Mouse (Mus musculus) ES-E14 (cell line): ENCODE results near the gene Hmga1. TPM values are rescaled to one million over a fixed set of nuclear protein-coding genes. Genes with fewer than 3 reads are reported as not detected.
A peak's percentile ranks its signal among the peaks of the same experiment; 100 is the strongest.

ENCODE experiments used
- DNase-seq: peaks from one replicate; pipeline ENCODE4 v3.0.0-alpha.2; 2013; ENCODE audit warnings: low read depth, low spot score
- H3K27ac ChIP-seq: 2 replicates; pipeline ENCODE4 v1.5.1; 2012; ENCODE audit warnings: low read depth, mild to moderate bottlenecking, low read length, moderate library complexity, mixed read lengths; ENCODE audit not compliant: poor library complexity, insufficient read depth, severe bottlenecking
- H3K36me3 ChIP-seq: 2 replicates; pipeline ENCODE4 v1.6.1; 2012; ENCODE audit warnings: mild to moderate bottlenecking, low read length, moderate library complexity, mixed read lengths; ENCODE audit not compliant: control insufficient read depth, poor library complexity, insufficient read depth, severe bottlenecking
- H3K4me1 ChIP-seq, 2 experiments: fragments of 150-350 bp in 1 of 2; sonication (generic) in 1 of 2; 2 replicates each; pipeline ENCODE4 v1.6.1; 2012; ENCODE audit warnings: low read length in 2 of 2, mild to moderate bottlenecking in 1 of 2, mixed read lengths in 1 of 2; ENCODE audit not compliant: control insufficient read depth in 2 of 2, insufficient read depth in 2 of 2, poor library complexity in 1 of 2
- H3K4me3 ChIP-seq, 2 experiments: fragments of 150-350 bp in 1 of 2; sonication (generic) in 1 of 2; 2 replicates each; pipeline ENCODE4 v1.5.1; 2012; ENCODE audit warnings: low read length in 2 of 2, low read depth in 1 of 2, mild to moderate bottlenecking in 1 of 2, mixed read lengths in 1 of 2; ENCODE audit not compliant: insufficient read depth in 1 of 2, poor library complexity in 1 of 2, severe bottlenecking in 1 of 2
- H3K9ac ChIP-seq: 2 replicates; pipeline ENCODE4 v1.6.1; 2012; ENCODE audit warnings: low read depth, mild to moderate bottlenecking, low read length, mixed read lengths; ENCODE audit not compliant: poor library complexity, insufficient read depth, severe bottlenecking
- H3K9me3 ChIP-seq: fragments of 150-350 bp; sonication (generic); 2 replicates; pipeline ENCODE4 v1.6.1; 2012; ENCODE audit warnings: low read depth, mild to moderate bottlenecking, low read length; ENCODE audit not compliant: control insufficient read depth, insufficient read depth
- CHD2 ChIP-seq: IDR thresholded peaks from 2 replicates; pipeline ENCODE4 v1.6.1; 2014; ENCODE audit warnings: mild to moderate bottlenecking, low read depth, low read length, inconsistent platforms
- HCFC1 ChIP-seq: IDR thresholded peaks from 2 replicates; pipeline ENCODE4 v1.6.1; 2012; ENCODE audit warnings: low read length, inconsistent platforms, borderline replicate concordance; ENCODE audit not compliant: insufficient read depth
- MAFK ChIP-seq: IDR thresholded peaks from 2 replicates; pipeline ENCODE4 v1.6.1; 2014; ENCODE audit warnings: mild to moderate bottlenecking, low read depth, low read length, inconsistent platforms; ENCODE audit not compliant: insufficient read depth
- ZC3H11A ChIP-seq: IDR thresholded peaks from 2 replicates; pipeline ENCODE4 v1.6.1; 2012; ENCODE audit warnings: low read depth, mild to moderate bottlenecking, inconsistent platforms, low read length, borderline replicate concordance
- ZNF384 ChIP-seq: IDR thresholded peaks from 2 replicates; pipeline ENCODE4 v1.6.1; 2012; ENCODE audit warnings: low read depth, low read length, inconsistent platforms
- in situ Hi-C, 2 experiments: fragments of 600-800 bp; cut with MboI; formaldehyde crosslinking; loops; one replicate each; pipeline ENCODE4 v1.15.1; 2025; ENCODE audit warnings: low sequenced_read_pairs in 2 of 2, inconsistent platforms in 1 of 2; ENCODE audit not compliant: unreplicated experiment in 2 of 2
- total RNA-seq: library from RNA; depleted of rRNA; stranded (reverse); fragments of 300-350 nt; gene quantifications from 2 replicates; pipeline ENCODE4 v1.2.3, GENCODE M21; 2012

Hmga1 gene
- total RNA-seq, 1 experiment: 175 TPM

GRCm38 (mm10) chr17:27592565-27592910 lies 36.2 kb downstream of the Hmga1 start:
- no peak overlapping the region for H3K27ac ChIP-seq
- no peak overlapping the region for H3K4me3 ChIP-seq
- H3K4me1 ChIP-seq: peaks cover 0 to 13% of the 10 kb centered on the region in 2 experiments; a peak in 2 of 4 replicates
- peaks cover 17% of the 10 kb centered on the region; the same call in 1 of the 2 replicates for H3K36me3 ChIP-seq
- in situ Hi-C loops: no loop called here
- TF ChIP-seq ZC3H11A (no peak), CHD2 (no peak), ZNF384 (no peak), HCFC1 (no peak), MAFK (no peak)
- H3K9ac ChIP-seq: no peak overlapping the region
- DNase-seq: no peak
- H3K9me3 ChIP-seq: no peaks in the 10 kb centered on the region

DNA sequence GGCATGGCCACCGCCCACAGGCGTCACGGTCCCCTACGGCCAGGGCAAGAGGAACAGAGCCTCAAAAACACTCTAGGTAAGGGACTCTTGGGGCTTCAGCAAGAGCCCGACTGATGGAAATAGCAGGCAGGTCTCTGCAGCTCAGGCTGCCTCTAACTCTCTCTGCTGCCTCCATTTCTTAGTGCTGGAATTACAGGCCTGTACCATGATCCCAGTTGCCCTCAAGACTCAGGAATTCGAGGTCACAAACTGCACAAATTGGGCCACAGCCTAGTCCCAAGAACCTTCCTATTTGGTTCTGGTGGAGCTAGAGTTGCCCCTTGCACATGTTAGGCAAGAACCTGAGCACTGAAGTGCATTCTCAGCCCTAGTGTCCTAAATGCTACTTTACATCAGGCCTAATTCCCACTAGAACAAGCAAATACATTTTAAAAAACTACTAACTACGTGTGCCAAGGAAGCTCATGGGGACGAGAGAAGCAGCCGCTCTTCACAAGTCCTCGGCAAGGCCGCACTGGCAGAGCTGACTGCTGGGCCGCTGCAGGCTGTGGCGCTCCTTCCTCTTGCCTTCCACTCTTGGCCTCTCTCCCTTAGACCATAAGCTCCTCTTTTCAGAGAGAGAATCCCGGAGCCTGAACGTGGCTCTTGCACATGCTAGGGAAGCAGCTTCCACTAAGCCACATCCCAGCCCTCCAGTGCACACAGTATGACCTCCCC lies 39.5 kb downstream of the Hmga1 start:
- Histone ChIP-seq H3K4me1 (peaks cover 0 to 13% of the 10 kb centered on the region in 2 experiments; a peak in 2 of 4 replicates), H3K36me3 (peaks cover 16% of the 10 kb centered on the region; the same call in 1 of the 2 replicates), H3K9ac (no peak overlapping the region), H3K9me3 (no peaks in the 10 kb centered on the region), H3K27ac (no peak overlapping the region), H3K4me3 (no peak overlapping the region)
- no peak for TF ChIP-seq HCFC1
- no peak for TF ChIP-seq ZNF384
- no peak for TF ChIP-seq ZC3H11A
- no peak for TF ChIP-seq CHD2
- TF ChIP-seq MAFK: no peak
- DNase-seq: no peak
- in situ Hi-C loops: no loop called here

DNA sequence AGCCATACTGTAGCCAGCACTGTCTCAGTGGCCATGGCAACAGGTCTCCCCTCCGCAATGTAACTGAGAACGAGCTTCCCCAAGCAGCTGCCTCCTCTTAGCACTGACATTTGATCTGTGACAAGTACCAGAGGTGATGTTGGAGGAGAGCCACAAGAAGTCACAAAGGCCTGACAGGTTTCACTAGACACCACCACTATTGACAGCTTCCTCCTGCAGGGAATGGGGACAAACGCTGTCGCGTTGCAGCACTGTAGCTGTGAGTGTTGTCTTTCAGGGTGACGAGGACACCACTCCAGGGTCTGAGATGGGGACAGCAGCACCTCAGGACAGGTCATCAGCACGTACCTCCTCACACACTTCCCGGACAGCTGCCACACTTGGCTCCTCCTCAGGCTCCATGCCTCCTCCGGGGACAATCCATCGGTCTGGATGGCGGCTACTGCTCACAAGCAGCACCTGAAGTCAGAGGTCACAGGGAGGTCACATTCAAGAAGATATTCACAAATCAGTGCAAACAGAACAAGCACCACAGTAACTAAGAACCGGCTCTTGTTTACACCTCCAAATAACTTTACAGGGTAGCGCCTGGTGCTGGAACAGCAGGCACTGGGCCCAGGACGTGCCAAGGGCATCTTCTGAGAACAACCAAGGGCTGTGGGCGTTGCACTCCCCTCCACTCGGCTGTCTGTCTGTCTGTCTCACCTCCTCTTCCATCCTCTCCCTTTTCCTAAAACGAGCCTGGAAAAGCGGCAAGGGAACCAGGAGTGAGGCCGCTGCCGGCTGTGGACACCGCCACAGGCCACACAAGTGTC lies 40.3 kb downstream of the Hmga1 start:
- Histone ChIP-seq H3K4me3 (no peak overlapping the region), H3K9ac (peak overlapping the region; percentile 29; the same call in 1 of the 2 replicates), H3K4me1 (peaks cover 0 to 12% of the 10 kb centered on the region in 2 experiments; a peak in 2 of 4 replicates), H3K9me3 (no peaks in the 10 kb centered on the region), H3K36me3 (peaks cover 13% of the 10 kb centered on the region; the same call in 1 of the 2 replicates), H3K27ac (peak overlapping the region; percentile 3; the same call in 1 of the 2 replicates)
- TF ChIP-seq HCFC1: no peak
- in situ Hi-C loops: no loop called here
- no peak for DNase-seq

GRCm38 (mm10) chr17:27600286-27600685 lies 44.0 kb downstream of the Hmga1 start:
- in situ Hi-C loops: no loop called here
- H3K4me1 ChIP-seq: peaks cover 8 to 37% of the 10 kb centered on the region in 2 experiments
- no peaks in the 10 kb centered on the region for H3K9me3 ChIP-seq
- no peak for DNase-seq
- no peak overlapping the region for H3K27ac ChIP-seq
- H3K4me3 ChIP-seq: no peak overlapping the region
- H3K36me3 ChIP-seq: peaks cover 10% of the 10 kb centered on the region; the same call in 1 of the 2 replicates
- H3K9ac ChIP-seq: no peak overlapping the region
- TF ChIP-seq HCFC1: no peak
- no peak for TF ChIP-seq MAFK
- TF ChIP-seq ZC3H11A: no peak
- TF ChIP-seq ZNF384: no peak
- no peak for TF ChIP-seq CHD2
